Mouse (Mus musculus) c-Kit-positive CD71-positive TER-119-negative erythroid progenitor cells, embryonic 14.5 days (primary cell): Measurements from ENCODE around the gene Prr13.

Experiments
- DNase-seq: peaks from one replicate; pipeline ENCODE4 v3.0.0-alpha.2; 2013; ENCODE audit warnings: low read depth

Prr13 gene

GRCm38 (mm10) chr15:102458904-102459317 is at the start of gene Prr13:
Gene Prr13 (plus strand): TSS chr15:102459028.
- DNase-seq, result peak; percentile 100

GRCm38 (mm10) chr15:102409286-102409685 is 49.5 kb upstream of the Prr13 start:
- no peak for DNase-seq

DNA sequence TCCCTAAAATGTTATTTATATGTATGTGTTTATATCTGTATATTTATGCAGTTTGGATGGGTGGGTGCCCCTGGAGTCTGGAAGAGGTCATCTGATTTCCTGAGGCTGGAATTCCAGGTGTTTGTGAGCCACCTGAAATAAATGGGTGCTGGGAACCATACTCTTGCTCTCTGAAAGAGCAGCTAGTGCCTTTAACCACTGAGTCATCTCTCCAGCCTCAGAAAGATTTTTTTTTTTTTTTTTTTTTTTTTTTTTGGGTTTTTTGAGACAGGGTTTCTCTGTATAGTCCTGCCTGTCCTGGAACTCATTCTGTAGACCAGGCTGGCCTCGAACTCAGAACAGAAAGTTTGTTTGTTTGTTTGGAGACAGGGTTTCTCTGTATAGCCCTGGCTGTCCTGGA is 47.8 kb upstream of the Prr13 start:
- no peak for DNase-seq

DNA sequence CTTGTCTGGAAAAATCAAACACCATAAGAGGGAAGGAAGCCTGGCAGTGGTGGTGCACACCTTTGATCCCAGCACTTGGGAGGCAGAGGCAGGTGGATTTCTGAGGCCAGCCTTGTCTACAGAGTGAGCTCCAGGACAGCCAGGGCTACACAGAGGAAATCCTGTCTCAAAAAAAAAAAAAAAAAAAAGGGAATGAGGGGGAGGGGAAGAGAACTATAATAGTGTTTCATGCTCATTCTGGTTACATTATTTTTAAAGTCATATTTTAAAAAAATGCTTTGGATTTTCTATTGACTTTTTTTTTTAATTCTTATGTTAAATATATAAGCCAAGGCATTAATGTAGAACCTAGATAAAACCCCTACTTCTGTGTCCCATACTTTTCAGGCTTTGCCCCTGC is 45.1 kb upstream of the Prr13 start:
- DNase-seq, result no peak

GRCm38 (mm10) chr15:102417524-102417923 is 41.3 kb upstream of the Prr13 start:
- DNase-seq, result no peak

DNA sequence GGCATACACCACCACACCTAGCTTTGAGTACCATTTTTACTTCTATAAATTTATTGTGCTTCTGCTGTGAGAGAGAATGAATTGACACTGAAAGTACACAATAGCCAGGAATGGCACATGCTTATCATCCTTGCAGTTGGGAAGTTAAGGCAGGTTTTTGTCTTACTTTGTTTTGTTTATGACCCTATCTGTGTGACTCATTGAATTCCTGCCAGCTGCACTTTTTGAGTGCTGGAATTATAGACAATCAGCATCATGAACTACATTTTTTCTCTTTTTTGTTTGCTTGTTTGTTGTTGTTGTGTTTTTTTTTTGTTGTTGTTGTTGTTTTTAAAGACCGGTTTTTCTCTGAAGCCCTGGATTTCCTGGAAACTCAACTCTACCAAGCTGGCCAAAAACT is 37.8 kb upstream of the Prr13 start:
- no peak for DNase-seq

GRCm38 (mm10) chr15:102421437-102421836 is 37.4 kb upstream of the Prr13 start:
- peak; percentile 68 for DNase-seq

DNA sequence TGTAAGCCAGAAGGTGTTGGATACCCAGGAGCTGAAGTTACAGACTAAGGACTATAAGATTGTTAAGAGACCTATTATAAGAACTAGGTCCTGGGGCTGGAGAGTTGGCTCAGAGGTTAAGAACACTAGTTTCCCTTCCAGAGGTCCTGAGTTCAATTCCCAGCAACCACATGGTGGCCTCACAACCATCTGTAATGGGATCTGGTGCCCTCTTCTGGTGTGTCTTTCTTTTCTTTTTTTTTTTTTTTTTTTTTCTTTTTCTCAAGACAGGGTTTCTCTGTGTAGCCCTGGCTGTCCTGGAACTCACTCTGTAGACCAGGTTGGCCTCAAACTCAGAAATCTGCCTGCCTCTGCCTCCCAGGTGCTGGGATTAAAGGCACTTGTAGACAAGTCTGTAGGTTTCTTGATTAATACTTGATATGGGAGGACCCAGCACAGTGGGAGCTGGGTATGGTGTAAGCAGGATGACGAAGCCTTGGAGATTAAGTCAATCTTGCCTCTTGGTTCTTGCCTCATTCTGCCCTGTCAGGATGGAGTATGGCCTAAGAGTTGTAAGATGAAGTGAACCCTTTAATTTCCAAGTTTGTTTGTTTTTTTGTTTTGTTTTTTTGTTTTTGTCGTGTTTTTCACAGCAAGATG is 35.1 kb upstream of the Prr13 start:
- DNase-seq, result no peak

GRCm38 (mm10) chr15:102424657-102425056 is 34.2 kb upstream of the Prr13 start:
- no peak for DNase-seq

- DNase-seq, result no peak
These were observed 31.9 kb upstream of the Prr13 start for GRCm38 (mm10) chr15:102426963-102427362.

DNA sequence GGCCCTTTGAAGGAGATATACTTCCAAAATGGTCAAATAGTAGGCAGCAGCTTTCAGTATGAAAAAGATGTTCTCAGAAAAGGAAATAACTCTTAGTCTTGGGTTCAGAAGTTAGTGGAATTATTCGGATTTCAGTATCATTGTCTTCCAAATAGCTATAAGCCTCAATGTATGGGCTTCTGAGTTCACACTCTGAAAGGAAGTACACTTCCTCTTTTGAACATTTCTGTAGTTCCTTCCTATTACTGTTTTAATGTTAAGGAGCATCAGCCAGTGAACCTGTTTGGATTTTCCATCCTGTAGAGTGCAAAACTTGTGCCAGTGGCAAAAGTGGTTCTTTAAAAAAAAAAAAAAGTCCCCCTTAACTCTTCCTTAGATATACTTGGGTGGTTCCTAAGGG is 26.8 kb upstream of the Prr13 start:
- DNase-seq, result no peak

DNA sequence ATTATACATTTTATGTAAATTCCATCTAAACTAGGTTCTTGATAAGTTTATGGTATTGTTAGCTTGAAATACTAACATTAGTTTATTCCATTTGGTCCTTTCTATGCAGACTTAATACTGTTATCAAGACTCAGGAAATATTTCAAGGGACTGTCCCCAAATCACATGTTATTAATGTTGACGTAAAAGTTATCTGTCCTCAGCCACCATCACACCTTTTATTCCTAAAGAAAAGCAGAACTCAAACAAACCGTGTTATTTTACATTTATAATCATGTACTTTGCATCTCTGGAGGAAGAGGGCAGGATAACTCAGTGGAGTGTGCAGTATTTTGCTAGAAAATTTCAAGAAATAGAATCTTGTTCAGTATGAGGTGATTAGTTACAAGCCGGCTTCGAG is 25.7 kb upstream of the Prr13 start:
- no peak for DNase-seq

GRCm38 (mm10) chr15:102442490-102442889 is 16.3 kb upstream of the Prr13 start:
- DNase-seq, result peak; percentile 80

DNA sequence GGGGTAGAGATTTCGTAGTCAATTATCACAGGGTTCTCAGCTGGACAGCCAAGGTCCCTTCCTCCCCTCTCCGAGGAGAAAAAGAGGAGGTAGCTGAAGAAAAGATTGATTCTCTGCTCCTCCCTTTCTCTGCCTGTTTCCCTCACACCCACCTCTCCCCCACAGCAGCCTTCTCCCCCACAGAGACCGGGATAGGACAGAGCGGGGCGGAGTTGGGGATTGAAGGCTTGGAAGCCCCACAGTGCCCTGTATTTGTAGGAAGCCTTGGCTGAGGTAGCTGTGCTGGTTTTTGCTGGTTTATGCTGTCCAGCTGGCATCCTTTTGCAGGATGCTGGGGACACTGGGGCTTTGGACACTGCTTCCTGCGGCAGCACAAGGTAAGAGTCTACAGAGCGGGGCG is 13.7 kb upstream of the Prr13 start, which contains the start of gene Amhr2:
Amhr2 (plus strand) TSS at position 222 of the 400 bp plus-strand sequence.
- no peak for DNase-seq

DNA sequence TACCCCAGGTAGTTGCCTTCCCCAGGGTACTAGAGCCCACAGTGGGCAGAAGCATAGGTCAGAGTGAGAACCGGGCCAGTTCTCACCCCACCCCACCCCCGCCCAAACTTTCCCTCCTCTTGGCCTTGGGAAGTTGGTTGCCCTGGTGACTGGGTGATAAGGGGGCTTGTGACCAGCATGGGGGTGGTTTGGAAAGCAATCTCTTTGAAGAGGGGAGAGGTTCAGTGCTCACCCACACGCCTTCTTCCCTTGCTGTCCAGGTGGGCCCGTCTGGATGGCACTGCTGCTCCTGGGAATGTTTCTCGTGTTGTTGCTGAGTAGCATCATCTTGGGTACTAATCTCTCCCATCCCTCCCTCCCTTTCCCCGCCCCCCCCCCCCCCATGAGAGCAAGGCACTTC is 12.4 kb upstream of the Prr13 start:
- DNase-seq, result no peak

GRCm38 (mm10) chr15:102449366-102449765 is 9.5 kb upstream of the Prr13 start:
- no peak for DNase-seq

DNA sequence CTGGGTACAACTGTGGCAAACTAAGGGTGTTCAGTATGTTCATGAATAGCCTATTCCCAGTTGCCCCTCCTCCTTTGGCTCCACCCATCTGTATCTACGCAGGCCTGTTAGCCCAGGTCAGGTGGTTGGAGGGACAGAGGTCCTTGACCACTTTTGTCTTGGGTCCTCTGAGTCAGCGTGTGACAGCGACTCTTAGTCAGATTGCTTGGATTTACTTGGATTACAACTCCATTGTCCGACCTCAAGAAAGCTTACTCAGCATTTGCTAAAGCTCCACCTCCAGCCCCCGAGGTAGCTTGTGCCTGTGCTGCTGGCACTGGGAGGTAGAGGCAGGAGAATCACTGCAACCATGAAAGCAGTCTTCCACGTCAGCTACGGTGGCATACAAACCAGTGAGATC is 7.9 kb upstream of the Prr13 start:
- DNase-seq, result no peak

DNA sequence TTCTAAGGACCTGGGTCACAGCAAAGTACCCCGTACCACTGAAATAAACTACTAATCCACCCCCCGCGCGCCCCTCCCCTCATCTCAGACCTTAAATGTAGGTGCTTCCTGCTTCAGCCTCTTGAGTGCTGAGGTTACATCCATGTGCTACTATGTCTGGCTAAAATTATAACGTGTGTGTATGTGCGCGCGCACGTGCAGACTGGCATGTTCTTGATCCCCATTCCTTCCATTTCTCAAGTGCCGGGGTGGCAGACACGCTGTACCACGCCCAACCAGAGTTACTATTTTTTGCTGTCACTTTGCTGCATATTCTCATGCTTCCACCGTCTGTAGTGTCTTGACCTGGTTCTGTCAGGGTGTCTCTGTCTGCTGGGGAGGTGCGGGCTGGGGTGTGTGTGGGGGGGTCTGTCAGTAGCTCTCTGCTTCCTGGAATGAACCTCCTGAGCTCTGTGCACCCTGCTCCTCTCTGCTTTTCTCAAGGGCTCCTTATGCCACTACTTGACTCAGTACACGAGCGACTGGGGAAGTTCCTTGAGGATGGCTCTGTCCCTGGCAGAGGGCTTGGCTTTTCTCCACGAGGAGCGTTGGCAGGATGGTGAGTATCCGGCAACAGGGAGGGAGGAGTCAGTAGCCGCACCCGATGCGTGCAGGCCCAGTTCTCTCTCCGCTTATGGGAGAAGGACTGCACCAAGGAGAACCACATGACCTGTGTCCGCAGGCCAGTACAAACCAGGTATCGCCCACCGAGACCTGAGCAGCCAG is 7.0 kb upstream of the Prr13 start:
- DNase-seq, result no peak

GRCm38 (mm10) chr15:102455993-102456392 is 2.8 kb upstream of the Prr13 start:
- DNase-seq, result peak; percentile 34

- DNase-seq, result peak; percentile 51
These were observed 635 bp upstream of the Prr13 start for GRCm38 (mm10) chr15:102458050-102458736.

DNA sequence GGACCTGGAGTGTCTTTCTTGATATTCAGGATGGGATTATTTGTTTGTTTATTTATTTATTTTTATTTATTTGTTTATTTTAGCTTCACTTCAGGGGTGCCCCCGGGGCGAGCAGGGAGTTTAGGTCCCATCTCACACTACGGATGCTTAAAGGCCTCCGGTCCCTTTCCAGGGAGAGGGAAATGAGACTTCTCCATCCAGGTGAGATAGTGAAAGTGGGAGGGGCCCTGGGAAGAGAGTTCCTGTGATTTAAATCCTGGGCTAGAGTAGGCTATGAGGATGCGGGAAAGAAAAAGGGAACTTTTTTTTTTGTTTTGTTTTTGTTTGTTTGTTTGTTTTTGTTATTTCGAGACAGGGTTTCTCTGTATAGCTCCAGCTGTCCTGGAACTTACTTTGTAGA is 553 bp downstream of the Prr13 start:
- DNase-seq, result no peak

DNA sequence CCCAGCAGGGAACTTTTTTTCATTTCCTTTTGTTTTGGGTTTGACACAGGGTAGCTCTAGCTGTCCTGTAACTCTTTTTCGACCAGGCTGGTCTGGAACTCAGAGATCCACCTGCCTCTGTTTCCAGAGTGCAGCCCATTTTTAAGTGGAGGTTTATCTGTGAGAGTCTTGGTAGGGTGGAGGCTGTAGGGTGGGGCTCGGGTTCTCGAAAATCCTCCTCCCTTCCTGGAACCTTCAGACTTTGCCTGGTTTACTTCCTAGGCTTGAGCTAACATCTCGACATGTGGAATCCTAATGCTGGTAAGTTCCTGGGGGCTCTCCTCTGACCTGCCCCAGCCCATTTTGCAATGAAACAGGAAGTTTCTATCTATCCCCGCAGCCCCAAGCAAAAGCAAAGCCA is 1.0 kb downstream of the Prr13 start:
- peak; percentile 82 for DNase-seq

- DNase-seq, result no peak
These were observed 1.6 kb downstream of the Prr13 start for GRCm38 (mm10) chr15:102460409-102460808.
